Mouse (Mus musculus) brain, embryonic 14.5 days (tissue): ENCODE results near the gene Gsto1.

ENCODE experiments used
- CTCF ChIP-seq: fragments of 200-500 bp; IDR thresholded peaks from 2 replicates; pipeline ENCODE4 v1.5.1; 2012; ENCODE audit warnings: inconsistent platforms, mild to moderate bottlenecking, moderate library complexity, borderline replicate concordance; ENCODE audit not compliant: insufficient read depth, insufficient read length; ENCODE audit errors: extremely low read depth
- POLR2A ChIP-seq: fragments of 200-500 bp; IDR thresholded peaks from 2 replicates; pipeline ENCODE4 v1.6.1; 2012; ENCODE audit warnings: mild to moderate bottlenecking, inconsistent platforms, borderline replicate concordance; ENCODE audit not compliant: poor library complexity, insufficient read depth, insufficient read length, severe bottlenecking; ENCODE audit errors: extremely low read depth

GRCm38 (mm10) chr19:47884296-47885085 lies 29.7 kb downstream of the Gsto1 start:
- TF ChIP-seq POLR2A: no peak
- TF ChIP-seq CTCF: no peak
